Mouse (Mus musculus) cortical plate, adult 2 months (tissue): Measurements from ENCODE around the gene Barx2. TPM values are rescaled to one million over a fixed set of nuclear protein-coding genes. Genes with fewer than 3 reads are reported as not detected.

Experiments used
- H3K27ac ChIP-seq: fragments of 200-500 bp; 2 replicates; pipeline ENCODE4 v1.5.1; 2012; ENCODE audit warnings: low read length, control low read depth, inconsistent platforms; ENCODE audit not compliant: insufficient read depth
- H3K4me1 ChIP-seq: fragments of 200-500 bp; 2 replicates; pipeline ENCODE4 v1.6.1; 2011; ENCODE audit warnings: low read length; ENCODE audit not compliant: control insufficient read depth, insufficient read depth
- H3K4me3 ChIP-seq: fragments of 200-500 bp; 2 replicates; pipeline ENCODE4 v1.5.1; 2011; ENCODE audit warnings: mild to moderate bottlenecking, low read length, control low read depth; ENCODE audit not compliant: insufficient read depth
- CTCF ChIP-seq: fragments of 200-500 bp; IDR thresholded peaks from 2 replicates; pipeline ENCODE4 v1.5.1; 2011; ENCODE audit warnings: mild to moderate bottlenecking, control low read depth, low read length; ENCODE audit not compliant: insufficient read depth; ENCODE audit errors: extremely low read depth
- POLR2A ChIP-seq: fragments of 200-500 bp; IDR thresholded peaks from 2 replicates; pipeline ENCODE4 v1.6.1; 2011; ENCODE audit warnings: mild to moderate bottlenecking, low read length, control low read depth; ENCODE audit not compliant: insufficient read depth; ENCODE audit errors: extremely low read depth
- polyA plus RNA-seq: library from polyadenylated mRNA; depleted of rRNA; stranded (reverse); fragments of >200 nt; gene quantifications from 2 replicates; pipeline ENCODE4 v1.2.3, GENCODE M21; 2012

Barx2 gene
- polyA plus RNA-seq, 1 experiment: 4.1 TPM

- no peak overlapping the region for H3K4me3 ChIP-seq
- H3K4me1 ChIP-seq: no peaks in the 10 kb centered on the region
- H3K27ac ChIP-seq: no peak overlapping the region
- TF ChIP-seq CTCF (no peak), POLR2A (no peak)
These were observed 18.0 kb upstream of the Barx2 start for GRCm38 (mm10) chr9:31931255-31931654.

GRCm38 (mm10) chr9:31926766-31927165, 13.5 kb upstream of the Barx2 start:
- TF ChIP-seq POLR2A (no peak), CTCF (no peak)
- no peak overlapping the region for H3K4me3 ChIP-seq

GRCm38 (mm10) chr9:31925830-31926624, 12.8 kb upstream of the Barx2 start:
- TF ChIP-seq CTCF: peak; percentile 97
- TF ChIP-seq POLR2A: no peak
- no peaks in the 10 kb centered on the region for H3K4me1 ChIP-seq
- no peak overlapping the region for H3K27ac ChIP-seq
- H3K4me3 ChIP-seq: no peak overlapping the region

More at GRCm38 (mm10) chr9:31926766-31927165, 13.5 kb upstream of the Barx2 start:
- H3K4me1 ChIP-seq: no peaks in the 10 kb centered on the region
- no peak overlapping the region for H3K27ac ChIP-seq

GRCm38 (mm10) chr9:31923529-31923928, 10.3 kb upstream of the Barx2 start:
- TF ChIP-seq CTCF (no peak), POLR2A (no peak)
- Histone ChIP-seq H3K4me3 (no peak overlapping the region), H3K27ac (no peak overlapping the region), H3K4me1 (no peaks in the 10 kb centered on the region)

- H3K27ac ChIP-seq: no peak overlapping the region
- no peak for TF ChIP-seq POLR2A
- TF ChIP-seq CTCF: no peak
- no peak overlapping the region for H3K4me3 ChIP-seq
- no peaks in the 10 kb centered on the region for H3K4me1 ChIP-seq
These were observed 6.5 kb upstream of the Barx2 start for GRCm38 (mm10) chr9:31919802-31920201.

- Histone ChIP-seq H3K4me3 (no peak overlapping the region), H3K27ac (no peak overlapping the region), H3K4me1 (no peaks in the 10 kb centered on the region)
- TF ChIP-seq CTCF: no peak
- no peak for TF ChIP-seq POLR2A
These were observed 3.2 kb upstream of the Barx2 start for GRCm38 (mm10) chr9:31916421-31916820.

- Histone ChIP-seq H3K4me3 (peak overlapping the region; percentile 27), H3K27ac (no peak overlapping the region), H3K4me1 (no peaks in the 10 kb centered on the region)
- TF ChIP-seq CTCF: no peak
- TF ChIP-seq POLR2A: no peak
These were observed 1.6 kb upstream of the Barx2 start for GRCm38 (mm10) chr9:31914871-31915270.

- no peak for TF ChIP-seq POLR2A
- H3K27ac ChIP-seq: no peak overlapping the region
- no peaks in the 10 kb centered on the region for H3K4me1 ChIP-seq
- H3K4me3 ChIP-seq: peak overlapping the region; percentile 27
These were observed 703 bp upstream of the Barx2 start for GRCm38 (mm10) chr9:31913739-31914591.

- TF ChIP-seq CTCF (no peak), POLR2A (no peak)
- Histone ChIP-seq H3K4me3 (peak overlapping the region; percentile 27; the same call in 1 of the 2 replicates), H3K4me1 (no peaks in the 10 kb centered on the region), H3K27ac (no peak overlapping the region)
These were observed 725 bp downstream of the Barx2 start for GRCm38 (mm10) chr9:31912553-31912920.

- H3K4me3 ChIP-seq: no peak overlapping the region
- H3K4me1 ChIP-seq: no peaks in the 10 kb centered on the region
- no peak for TF ChIP-seq POLR2A
- TF ChIP-seq CTCF: no peak
- H3K27ac ChIP-seq: no peak overlapping the region
These were observed 3.0 kb downstream of the Barx2 start for GRCm38 (mm10) chr9:31910221-31910620.
